15 mouse cellular contexts compared by ENCODE assay signal in the genomic region with DNA sequence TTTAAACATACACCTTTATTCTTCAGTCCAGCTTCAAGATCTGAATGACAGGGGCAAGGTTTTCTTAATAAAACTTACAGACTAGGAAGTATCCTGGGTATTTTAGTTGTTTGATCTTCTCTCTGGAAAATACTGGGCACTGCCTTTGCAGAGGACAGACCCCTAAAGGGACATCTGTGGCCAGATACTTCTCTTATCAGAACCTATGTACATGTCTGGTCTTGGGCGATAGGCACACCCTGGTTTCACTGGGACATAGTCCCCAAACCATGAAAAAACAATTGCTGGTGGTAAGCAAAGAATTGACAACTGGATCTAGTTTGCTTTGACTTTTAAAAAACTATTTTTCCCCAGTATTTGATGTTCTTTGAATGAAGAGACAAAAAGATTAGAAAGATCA.
DNase-seq lines count a peak whose midpoint lies in the region; ATAC-seq and TF ChIP-seq lines count a peak whose summit lies in the region.
"Had no signal": no experiment of that assay in that cellular context is flagged by ENCODE, and none has a peak within 500 bp of the region (broad histone marks: within the 10 kb centered on the region; RNA-seq: fewer than 3 reads in every experiment).

No protein-coding gene starts in this region.

- peak overlapping the region; percentile 43 for H3K4me2 ChIP-seq in liver, embryonic 16.5 days (ENCODE audit: low read depth, low read length)
- H3K4me2 ChIP-seq: heart, embryonic 15.5 days; hindbrain, embryonic 12.5 days had no signal

- peak; percentile 94 for ATAC-seq in erythroid progenitor cell, adult 5-6 weeks (replicated peaks; ENCODE audit: low FRiP score, poor library complexity, severe bottlenecking)
- peak; percentile 100 for ATAC-seq in liver, embryonic 16.5 days (ENCODE audit: low read depth)
- ATAC-seq: forebrain, embryonic 14.5 days had no signal

- H3K27me3 ChIP-seq in MEL (ENCODE audit: control insufficient read depth in 1 of 2, insufficient read depth in 2 of 2, low read length in 2 of 2): no peaks in the 10 kb centered on the region; a peak in 2 of 4 replicates
- no peaks in the 10 kb centered on the region for H3K27me3 ChIP-seq in liver, embryonic 16.5 days (ENCODE audit: control insufficient read depth, insufficient read depth, low read depth, low read length)
- H3K27me3 ChIP-seq: heart, embryonic 15.5 days; hindbrain, embryonic 12.5 days had no signal

- TF ChIP-seq CTCF in MEL (IDR thresholded peaks at IDR 0.05 in 2 of 3, conservative IDR thresholded peaks at IDR 0.05 in 1 of 3; ENCODE audit: control insufficient read depth in 1 of 3, insufficient read depth in 1 of 3, low read depth in 2 of 3, low read length in 3 of 3, poor library complexity in 1 of 3, severe bottlenecking in 1 of 3): no peak

- TF ChIP-seq EP300 in MEL (IDR thresholded peaks at IDR 0.05; ENCODE audit: low read depth in 1 of 2, low read length in 2 of 2): peak; percentile 45 to 59; a peak in 3 of 4 replicates

- peaks cover 0 to 5% of the 10 kb centered on the region in 2 experiments; a peak in 2 of 4 replicates for H3K36me3 ChIP-seq in MEL (ENCODE audit: control insufficient read depth in 1 of 2, insufficient read depth in 2 of 2, low read length in 2 of 2)
- H3K36me3 ChIP-seq in liver, embryonic 16.5 days (ENCODE audit: control insufficient read depth, insufficient read depth): no peaks in the 10 kb centered on the region
- H3K36me3 ChIP-seq: heart, embryonic 15.5 days; hindbrain, embryonic 12.5 days had no signal

- no peaks in the 10 kb centered on the region for H3K79me2 ChIP-seq in MEL (ENCODE audit: control insufficient read depth, insufficient read depth, low read length, poor library complexity)

- no peak overlapping the region for H3K4me3 ChIP-seq in MEL (ENCODE audit: control insufficient read depth in 1 of 2, insufficient read depth in 1 of 2, low read depth in 2 of 2, low read length in 2 of 2)
- no peak overlapping the region for H3K4me3 ChIP-seq in liver, embryonic 16.5 days (ENCODE audit: low read depth, low read length)
- H3K4me3 ChIP-seq: heart, embryonic 15.5 days; hindbrain, embryonic 12.5 days had no signal

- no peak overlapping the region for H3K9ac ChIP-seq in MEL (ENCODE audit: control insufficient read depth, low read depth, low read length, poor library complexity, severe bottlenecking)
- no peak overlapping the region for H3K9ac ChIP-seq in liver, embryonic 16.5 days (ENCODE audit: low read depth, low read length)
- H3K9ac ChIP-seq: heart, embryonic 15.5 days; hindbrain, embryonic 12.5 days had no signal

- 13% methylated on average over 1 of the region's 1 CpGs for WGBS in liver, embryonic 16.5 days (ENCODE audit: insufficient replicate concordance)

- DNase-seq in MEL (ENCODE audit: low read depth, low spot score) (peak; percentile 21), MEL-GATA-1-ER (ENCODE audit: extremely low read depth, low read depth) (peak; percentile 44), MN1 (ENCODE audit: low spot score) (no peak)
- DNase-seq in adrenal gland, adult (ENCODE audit: inconsistent age in 2 of 2, low spot score in 1 of 2): no peak
- DNase-seq in layer of hippocampus, postnatal 25 days (ENCODE audit: extremely low spot score in 1 of 2, low spot score in 1 of 2): no peak
- DNase-seq: adrenal gland, postnatal 10 days; cerebellum, adult 9-11 months; kidney, postnatal 14 days; lung, postnatal 10 days; thymus, postnatal 36 days had no signal

- peaks cover 0 to 2% of the 10 kb centered on the region in 2 experiments; a peak in 1 of 4 replicates for H3K4me1 ChIP-seq in MEL (ENCODE audit: control insufficient read depth in 1 of 2, insufficient read depth in 2 of 2, low read length in 2 of 2)
- peaks cover 32% of the 10 kb centered on the region for H3K4me1 ChIP-seq in liver, embryonic 16.5 days (ENCODE audit: control insufficient read depth, low read depth, low read length)

- TF ChIP-seq POLR2A in MEL (IDR thresholded peaks at IDR 0.05; ENCODE audit: control insufficient read depth in 1 of 2, insufficient read depth in 1 of 2, low read depth in 1 of 2, low read length in 2 of 2, poor library complexity in 1 of 2): no peak

- no peak overlapping the region for H3K27ac ChIP-seq in MEL (ENCODE audit: control insufficient read depth, low read depth, low read length)
- H3K27ac ChIP-seq in liver, embryonic 16.5 days (ENCODE audit: low read length): peak overlapping the region; percentile 33; the same call in 1 of the 2 replicates
- H3K27ac ChIP-seq: heart, embryonic 15.5 days; hindbrain, embryonic 12.5 days had no signal

- H3K9me3 ChIP-seq in MEL (replicated peaks; ENCODE audit: insufficient read depth, low read length): no peaks in the 10 kb centered on the region
- no peaks in the 10 kb centered on the region for H3K9me3 ChIP-seq in liver, embryonic 16.5 days (replicated peaks; ENCODE audit: control insufficient read depth, low read length)
- H3K9me3 ChIP-seq: heart, embryonic 15.5 days; hindbrain, embryonic 12.5 days had no signal

- no peak for TF ChIP-seq RAD21 in MEL (IDR thresholded peaks at IDR 0.05; ENCODE audit: low read depth, low read length)

TF ChIP-seq in MEL, 35 proteins besides CTCF, POLR2A, EP300 and RAD21:
- no peak for TF ChIP-seq ZNF384 (IDR thresholded peaks at IDR 0.05; ENCODE audit: low read depth, low read length)
- no peak for TF ChIP-seq ZC3H11A (IDR thresholded peaks at IDR 0.05; ENCODE audit: low read depth, low read length)
- TF ChIP-seq KAT2A (conservative IDR thresholded peaks at IDR 0.05; ENCODE audit: low read depth, low read length): no peak
- TF ChIP-seq GATA1 (IDR thresholded peaks at IDR 0.05; ENCODE audit: low read depth, low read length): peak; percentile 62
- TF ChIP-seq TAL1 (IDR thresholded peaks at IDR 0.05; ENCODE audit: low read length): peak; percentile 61
- TF ChIP-seq TCF12 (IDR thresholded peaks at IDR 0.05; ENCODE audit: low read depth, low read length): peak; percentile 74; the same call in 1 of the 2 replicates

Comparison
In these comparisons a context has a peak if more than half of its experiments do, and no peak if none do; other contexts are left out.
1. DNase-seq: peak in MEL (single experiment) and MEL-GATA-1-ER (single experiment); none in MN1 (single experiment), adrenal gland, adult (0 of 2) and layer of hippocampus, postnatal 25 days (0 of 2).